Mouse (Mus musculus): ENCODE measurements around the gene Gins2.

The Gins2 gene

GRCm38 (mm10) chr8:120544155-120544554, 44.9 kb downstream of the Gins2 start:
- no peak for DNase-seq

DNA sequence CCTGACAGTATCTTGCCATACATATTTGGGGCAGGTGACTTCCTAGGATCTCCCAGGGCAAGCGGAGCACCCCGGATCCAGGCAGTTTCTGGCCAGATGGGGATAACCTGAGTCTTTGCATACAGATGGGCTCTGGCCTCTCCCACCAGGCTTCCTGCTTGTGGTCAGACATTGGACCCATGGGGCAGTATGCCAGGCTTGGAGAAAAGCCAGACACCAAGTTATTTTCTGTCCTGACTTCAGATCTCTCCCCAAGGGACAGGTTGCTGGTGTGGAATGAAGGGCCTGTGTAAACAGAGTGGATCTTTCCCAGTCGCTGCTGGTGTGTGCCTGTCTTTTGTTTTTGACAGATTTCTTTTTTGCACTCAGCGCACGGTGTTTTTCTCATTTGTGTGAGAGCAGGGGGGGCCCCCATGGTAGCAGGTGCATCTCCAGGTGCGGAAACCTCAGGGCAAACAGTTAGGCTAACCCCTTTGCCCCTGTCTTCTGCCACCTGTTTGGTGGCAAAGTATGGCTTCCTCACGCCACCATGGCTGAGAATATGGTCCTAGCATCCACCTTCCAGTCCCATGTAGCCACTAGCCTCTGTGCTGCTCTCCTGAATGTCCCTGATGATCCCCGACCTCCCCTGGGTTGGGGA, 45.6 kb downstream of the Gins2 start:
- DNase-seq = no peak

DNA sequence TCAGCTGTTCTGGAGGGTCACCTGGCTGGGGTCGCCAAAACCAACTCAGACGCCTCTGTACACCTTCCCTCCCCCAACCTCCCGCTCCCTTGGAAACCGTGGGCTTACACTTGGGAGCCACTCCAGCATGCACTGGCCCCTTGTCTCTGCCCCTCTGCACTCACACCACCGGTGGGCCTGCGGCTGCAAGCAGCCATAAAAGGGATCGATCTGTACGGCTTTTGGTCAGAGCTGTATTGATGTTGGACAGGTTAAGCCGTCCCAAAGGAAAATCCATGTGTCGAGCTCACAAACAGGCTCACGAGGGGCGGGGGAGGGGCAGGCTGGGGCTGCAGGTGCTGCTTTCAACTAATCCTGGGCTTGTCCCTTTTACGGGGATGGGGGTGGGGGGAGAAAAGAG, 46.1 kb downstream of the Gins2 start:
- no peak for DNase-seq

DNA sequence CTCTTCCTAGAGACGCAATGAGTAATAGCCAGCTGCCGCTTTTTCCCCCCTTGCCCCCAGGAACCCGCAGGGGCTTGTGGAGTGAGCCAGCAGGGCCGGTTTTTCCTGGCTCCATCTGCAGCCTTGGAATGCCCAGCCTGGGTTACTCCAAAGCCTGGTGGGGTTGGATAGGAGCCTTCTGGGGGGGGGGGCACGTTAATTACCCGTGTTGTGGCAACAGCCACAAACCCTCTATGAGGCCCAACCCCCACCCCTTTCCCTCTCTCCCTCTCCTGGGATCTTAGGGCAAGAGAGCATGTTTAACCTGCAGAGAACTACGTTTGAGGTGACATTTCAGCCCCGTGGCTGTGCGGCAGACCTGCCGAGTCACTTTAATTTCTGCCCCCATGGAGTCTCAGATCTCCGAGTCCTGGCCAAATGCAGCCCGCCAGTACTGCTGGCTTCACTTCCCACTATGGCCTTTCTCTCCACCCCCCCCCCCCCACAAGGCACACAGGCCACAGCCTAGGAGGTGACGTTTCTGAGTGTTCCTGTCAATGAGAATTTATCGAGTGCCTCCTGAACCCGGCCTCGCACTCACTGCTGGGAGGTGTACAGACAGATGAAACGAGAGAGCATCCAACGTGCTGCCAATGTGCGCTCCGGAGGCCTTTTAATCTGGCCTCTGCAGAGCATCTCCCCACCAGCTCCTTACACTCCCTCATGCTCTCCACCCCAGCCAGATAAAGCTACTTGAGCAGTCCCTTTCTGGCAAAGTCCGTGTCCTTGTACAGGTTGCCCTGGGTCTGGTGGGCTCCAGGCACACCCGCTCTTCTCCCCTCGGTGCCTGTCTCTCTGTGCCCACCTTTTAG, 49.1 kb downstream of the Gins2 start:
- peak; percentile 82 for DNase-seq

DNA sequence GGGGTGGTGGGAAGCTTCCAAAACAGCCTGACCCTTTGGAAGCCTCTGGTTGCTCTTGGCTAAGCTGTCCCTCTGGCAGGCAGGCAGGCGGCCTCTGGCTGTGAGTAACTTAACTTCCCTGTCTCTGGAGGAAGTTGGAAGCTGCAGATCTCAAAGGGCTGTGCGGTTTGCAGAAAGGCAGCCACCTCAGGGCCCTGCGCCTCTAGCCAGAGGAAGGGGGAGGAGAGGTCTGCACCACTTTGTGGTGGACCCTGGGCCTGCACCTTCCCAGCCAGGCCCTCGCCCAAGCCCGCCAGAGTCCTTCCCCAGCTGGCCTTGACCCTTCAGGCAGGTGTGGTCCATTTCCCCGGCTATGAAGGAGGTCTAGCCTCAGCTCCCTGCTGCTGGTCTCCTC, 49.7 kb downstream of the Gins2 start:
- peak; percentile 63 for DNase-seq

DNA sequence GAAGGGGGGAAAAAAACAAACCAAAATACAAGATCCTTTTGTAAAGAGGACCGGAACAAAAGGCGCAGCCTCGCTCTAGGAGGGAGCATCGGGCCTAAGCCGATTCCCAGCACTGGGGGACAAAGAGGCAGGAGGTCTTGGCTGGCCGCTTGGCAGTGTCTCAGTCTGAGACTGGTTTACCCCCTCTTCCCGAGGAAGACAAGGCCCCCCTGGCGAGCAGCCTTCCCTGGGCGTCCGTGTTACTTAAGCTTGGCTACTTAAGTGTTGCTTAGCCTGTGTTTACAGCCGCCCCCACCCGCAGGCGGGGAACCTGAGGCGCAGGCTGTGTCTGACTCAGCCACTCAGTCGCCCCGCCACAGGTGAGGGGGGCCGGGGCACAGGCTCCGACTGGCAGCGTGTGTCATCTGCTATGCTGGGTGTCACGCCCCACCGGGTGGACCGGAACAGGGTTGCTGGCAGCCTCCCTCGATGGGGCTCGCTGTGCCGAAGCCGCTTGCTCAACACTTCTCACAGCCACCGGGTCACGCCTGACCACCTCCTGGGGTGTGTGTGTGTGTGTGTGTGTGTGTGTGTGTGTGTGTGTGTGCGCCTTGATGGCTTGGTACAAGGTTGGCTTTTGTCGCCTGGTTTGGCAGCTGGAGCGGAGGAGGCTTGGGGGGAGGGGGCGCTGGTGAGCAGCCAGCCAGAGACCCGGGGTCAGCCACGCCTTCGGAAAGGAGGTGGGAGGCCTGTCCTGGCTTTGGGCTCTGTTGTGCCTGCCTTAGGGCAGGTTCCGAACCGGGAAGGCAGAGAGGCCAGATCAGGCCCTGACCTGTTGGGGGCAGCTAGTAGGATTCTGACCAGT, 50.5 kb downstream of the Gins2 start:
- DNase-seq = peak; percentile 81

DNA sequence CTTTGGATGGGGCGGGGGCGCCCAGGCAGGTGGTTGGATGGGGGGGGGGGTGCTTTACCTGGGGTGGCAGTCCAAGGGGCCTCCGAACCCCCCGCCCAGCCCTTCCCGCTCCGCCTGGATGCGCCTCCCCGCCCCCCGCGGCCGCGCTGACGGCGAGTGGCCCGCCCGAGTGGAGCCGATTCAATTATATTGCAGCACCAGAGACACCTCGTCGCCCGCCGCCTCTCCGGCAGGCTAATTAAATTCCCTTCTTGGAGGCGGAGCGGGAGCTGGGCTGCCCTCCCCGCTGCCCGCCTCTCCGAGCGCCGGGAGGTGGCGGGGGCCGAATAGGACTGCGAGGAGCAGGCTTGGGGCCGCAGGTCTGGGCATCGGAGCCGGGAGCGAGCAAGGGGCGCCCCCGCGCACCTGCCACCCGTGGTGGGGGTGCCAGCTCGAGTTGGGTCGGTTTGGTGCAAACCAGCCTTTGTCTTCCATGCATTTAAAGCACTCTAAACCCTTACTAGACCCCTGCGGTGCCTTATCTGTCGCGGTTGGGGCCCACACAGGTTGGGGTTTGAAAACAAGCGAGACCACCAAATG, 51.2 kb downstream of the Gins2 start:
- DNase-seq = peak; percentile 69

DNA sequence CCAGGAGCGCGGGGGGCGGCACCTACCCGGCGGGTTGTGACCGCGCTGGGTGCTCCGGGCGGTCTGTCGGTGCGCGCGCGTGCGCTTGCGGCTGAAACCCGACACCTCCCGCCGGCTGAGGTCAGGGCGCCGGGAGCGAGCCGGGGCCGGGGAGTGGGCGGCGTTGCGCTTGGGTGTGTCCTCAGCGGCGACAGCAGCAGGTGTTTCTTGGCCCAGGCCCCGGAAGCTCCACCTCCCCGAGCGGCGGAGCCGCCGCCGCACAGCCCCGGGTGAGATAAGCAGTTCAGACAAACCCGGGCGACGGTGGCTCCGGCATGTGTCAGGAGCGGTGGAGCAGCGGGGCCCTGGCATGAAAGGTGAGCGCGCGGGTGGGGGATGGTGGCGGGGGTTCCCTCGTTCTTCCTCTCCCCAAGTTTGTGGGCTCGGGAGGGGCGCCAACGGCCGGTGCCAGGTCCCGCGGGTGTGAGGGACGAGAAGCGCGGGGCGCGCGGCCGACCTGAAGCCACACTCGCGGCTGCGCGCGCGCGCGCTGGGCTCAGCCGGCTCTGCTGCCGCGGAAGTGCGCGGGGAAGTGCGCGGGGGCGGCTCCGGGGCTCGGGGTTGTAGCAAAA, 51.8 kb downstream of the Gins2 start:
- DNase-seq = peak; percentile 96

GRCm38 (mm10) chr8:120536306-120537206, 52.5 kb downstream of the Gins2 start:
- peak; percentile 72 for DNase-seq

DNA sequence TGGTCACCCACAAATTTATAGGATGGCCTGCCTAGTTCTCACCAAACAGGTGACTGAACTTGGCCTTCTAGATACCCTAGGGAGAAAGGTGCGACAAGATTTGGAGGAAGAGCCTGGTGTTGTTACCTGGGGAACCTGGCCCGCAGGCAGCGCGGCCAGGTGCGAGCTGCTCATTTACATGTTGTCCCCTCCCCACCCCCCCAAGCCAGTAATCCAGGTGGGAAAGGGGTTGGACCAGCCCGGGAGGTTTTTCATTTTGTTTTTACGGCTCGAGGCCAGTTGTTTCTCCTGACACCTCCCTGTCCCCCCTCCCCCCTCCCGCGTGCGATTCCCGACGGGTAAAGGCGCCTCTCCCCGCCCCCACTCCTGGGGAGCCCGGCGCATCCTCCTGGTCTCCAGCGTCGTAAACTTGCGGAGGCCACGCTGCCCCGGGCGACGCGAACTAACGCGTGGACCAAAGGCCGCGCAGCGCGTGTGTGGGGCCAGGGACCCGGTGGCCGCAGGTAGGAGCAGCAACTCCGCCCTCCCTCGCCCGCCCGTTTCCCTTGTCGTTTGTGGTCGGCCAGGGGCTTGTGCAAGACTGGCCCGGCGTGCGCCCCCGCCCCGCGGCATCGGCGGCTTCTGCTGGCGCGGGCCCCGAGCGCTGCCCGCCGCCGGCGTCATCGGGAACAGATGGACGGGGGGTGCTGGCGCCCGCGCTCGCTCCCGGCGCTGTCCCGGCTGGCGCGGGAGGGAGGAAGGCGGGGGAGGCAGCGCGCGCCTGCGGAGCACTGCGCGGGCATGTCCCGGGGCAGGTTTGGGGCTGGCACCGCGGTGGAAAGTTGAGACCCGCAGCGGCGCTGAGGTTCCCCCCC, 53.4 kb downstream of the Gins2 start:
- DNase-seq = peak; percentile 65

DNA sequence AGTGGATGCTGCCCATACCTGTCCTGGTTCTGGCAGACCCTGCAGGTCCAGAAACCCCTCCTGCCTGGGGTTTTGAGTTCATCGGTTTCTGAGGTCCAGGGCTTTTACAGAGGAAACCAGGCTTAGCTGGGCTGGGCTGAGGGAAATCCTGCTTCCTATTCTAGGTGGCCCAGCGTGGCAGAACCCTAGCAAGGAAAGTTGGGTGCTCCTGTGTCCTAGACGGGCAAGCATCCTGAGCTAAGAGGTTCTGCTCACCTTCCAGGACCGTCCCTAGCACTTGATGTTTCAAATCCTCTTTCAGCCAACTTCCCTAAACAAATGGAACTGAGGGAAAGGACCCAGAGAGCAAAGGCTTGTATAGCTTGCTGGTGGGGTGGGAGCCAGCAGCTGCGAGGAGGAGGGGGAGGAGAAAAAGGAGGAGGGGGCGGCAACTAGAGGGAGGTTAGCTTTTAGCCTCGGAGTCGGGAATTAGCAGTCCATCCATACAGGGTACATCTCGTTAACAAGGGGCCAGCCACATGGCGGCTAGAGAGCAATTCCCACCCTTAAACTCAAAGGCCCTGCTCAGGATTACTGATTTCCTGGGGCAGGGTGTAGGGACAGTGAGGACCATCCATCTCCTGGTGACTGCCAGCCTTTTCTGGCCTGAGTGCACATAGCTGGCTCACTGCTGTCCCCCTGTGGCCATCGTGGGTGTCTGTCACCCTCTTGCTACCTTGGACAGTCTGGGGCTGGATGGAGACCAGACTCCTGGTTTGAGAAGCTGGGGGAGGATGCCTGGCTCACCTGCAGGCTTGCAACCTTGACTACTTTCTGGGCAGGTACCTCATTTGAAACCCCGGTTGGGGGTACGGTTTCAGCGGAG, 54.4 kb downstream of the Gins2 start:
- peak; percentile 92 for DNase-seq

DNA sequence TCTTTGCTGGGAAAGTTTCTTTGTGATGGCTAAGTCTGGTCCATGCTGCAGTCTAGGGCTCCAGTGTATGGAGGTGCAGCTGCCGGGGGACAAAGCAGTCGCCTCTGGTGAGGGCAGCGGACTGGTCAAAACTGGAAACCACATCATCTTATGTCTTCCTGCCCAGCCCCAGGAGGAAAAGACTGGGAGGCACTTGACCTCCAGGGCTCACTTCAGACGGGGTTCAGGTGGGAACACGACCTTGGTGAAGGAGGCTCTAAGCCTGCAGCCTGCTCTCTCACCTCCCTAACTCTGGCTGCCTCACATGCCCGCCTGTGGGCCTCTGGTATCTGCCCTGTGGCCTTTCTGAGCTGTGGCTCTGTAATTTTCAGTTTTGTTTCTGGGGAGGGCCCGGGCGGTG, 55.0 kb downstream of the Gins2 start:
- no peak for DNase-seq

GRCm38 (mm10) chr8:120533380-120533779, 55.7 kb downstream of the Gins2 start:
- no peak for DNase-seq

- DNase-seq = peak; percentile 75
These were observed 56.4 kb downstream of the Gins2 start for GRCm38 (mm10) chr8:120532517-120533215.

GRCm38 (mm10) chr8:120531775-120532516, 57.2 kb downstream of the Gins2 start:
- no peak for DNase-seq

DNA sequence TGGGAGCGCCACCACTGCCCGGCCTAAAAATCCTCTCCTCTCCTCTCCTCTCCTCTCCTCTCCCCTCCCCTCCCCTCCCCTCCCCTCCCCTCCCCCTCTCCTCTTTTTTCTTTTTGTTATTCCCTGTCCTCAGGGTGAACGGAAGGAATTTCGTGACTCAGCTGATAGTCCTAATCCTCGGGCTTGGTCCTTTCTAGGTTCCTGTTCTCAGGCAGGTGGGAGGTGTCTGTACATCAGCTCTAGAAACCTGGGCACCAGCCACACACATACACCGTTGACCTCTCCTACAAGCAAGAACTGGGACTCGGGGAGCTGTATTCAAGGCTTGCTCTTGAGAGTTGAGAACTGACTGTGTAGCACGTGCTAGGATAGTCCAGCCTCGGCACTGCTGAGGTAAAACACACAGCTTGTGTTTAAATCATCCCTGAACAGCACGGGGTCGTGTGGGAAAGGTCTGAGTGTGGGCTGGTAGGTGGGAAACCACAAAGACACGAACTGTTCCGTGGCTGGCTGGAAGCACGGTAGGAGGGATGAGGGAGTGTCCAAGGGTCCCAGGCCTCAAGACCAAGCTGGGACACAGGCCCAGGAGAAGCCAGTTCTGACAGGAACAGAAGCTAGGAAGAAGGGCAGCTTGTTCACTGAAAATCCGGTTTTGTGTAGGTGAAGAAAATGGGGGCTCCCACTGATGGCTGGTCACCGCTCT, 58.0 kb downstream of the Gins2 start:
- no peak for DNase-seq

- peak; percentile 56 for DNase-seq
These were observed 59.9 kb downstream of the Gins2 start for GRCm38 (mm10) chr8:120529226-120529625.

Measured in liver (tissue).